Mouse (Mus musculus) heart, postnatal 0 days (tissue): Measurements from ENCODE around the gene Ankrd12. TPM values are rescaled to one million over a fixed set of nuclear protein-coding genes. Genes with fewer than 3 reads are reported as not detected.

ENCODE experiments used
- ATAC-seq: fragments of 200-750 bp; cut with Nextera tagmentation; 2 replicates; pipeline ENCODE4 v1.8.0; 2017; ENCODE audit warnings: low read depth, moderate number of reproducible peaks, moderate library complexity; ENCODE audit not compliant: insufficient read depth
- DNase-seq: peaks from one replicate; pipeline ENCODE4 v3.0.0-alpha.2; 2016; ENCODE audit warnings: low spot score
- H3K27ac ChIP-seq: fragments of 300-500 bp; sonication (generic); 2 replicates; pipeline ENCODE4 v1.5.1; 2014; ENCODE audit warnings: low read depth, mild to moderate bottlenecking
- H3K27me3 ChIP-seq: fragments of 300-500 bp; sonication (generic); 2 replicates; pipeline ENCODE4 v1.6.1; 2014; ENCODE audit warnings: low read length, mixed read lengths; ENCODE audit not compliant: control insufficient read depth, insufficient read depth
- H3K36me3 ChIP-seq: fragments of 300-500 bp; sonication (generic); replicated peaks from 2 replicates; pipeline ENCODE4 v1.6.1; 2014; ENCODE audit warnings: low read length, mixed read lengths; ENCODE audit not compliant: control insufficient read depth, insufficient read depth
- H3K4me1 ChIP-seq: fragments of 300-500 bp; sonication (generic); 2 replicates; pipeline ENCODE4 v1.6.1; 2014; ENCODE audit warnings: antibody characterized with exemption; ENCODE audit not compliant: control insufficient read depth, insufficient read depth
- H3K4me2 ChIP-seq: fragments of 300-500 bp; sonication (generic); 2 replicates; pipeline ENCODE4 v1.6.1; 2014; ENCODE audit warnings: low read depth, mild to moderate bottlenecking, low read length, moderate library complexity
- H3K4me3 ChIP-seq: fragments of 300-500 bp; sonication (generic); 2 replicates; pipeline ENCODE4 v1.5.1; 2014; ENCODE audit warnings: low read depth, low read length
- H3K9ac ChIP-seq: fragments of 300-500 bp; sonication (generic); replicated peaks from 2 replicates; pipeline ENCODE4 v1.6.1; 2014; ENCODE audit warnings: low read depth, low read length, mixed read lengths
- H3K9me3 ChIP-seq: fragments of 300-500 bp; sonication (generic); replicated peaks from 2 replicates; pipeline ENCODE4 v1.6.1; 2016; ENCODE audit warnings: low read length; ENCODE audit not compliant: control insufficient read depth
- CTCF ChIP-seq: IDR thresholded peaks from 2 replicates; pipeline ENCODE4 v1.5.1; 2016; ENCODE audit warnings: antibody characterized with exemption, control low read depth, low read depth
- EP300 ChIP-seq: IDR thresholded peaks from 2 replicates; pipeline ENCODE4 v1.6.1; 2016; ENCODE audit warnings: antibody characterized with exemption, low read depth
- WGBS: fragments of 180-500 bp; shearing (Covaris S2); extraction: QIAGEN DNeasy Blood & Tissue Kit; methylation state at CpG from one replicate; pipeline ENCODE4 v1.1.7; 2014; 5-methylcytosine and 5-hydroxymethylcytosine counted together
- polyA plus RNA-seq: library from polyadenylated mRNA; unstranded; fragments of >200 nt; fragmentation: Nextera tagmentation; extraction: Ambion mirVana; gene quantifications from 2 replicates; pipeline ENCODE4 v1.2.1, GENCODE M21; 2015
- total RNA-seq: library from RNA; depleted of rRNA; stranded (reverse); fragments of >200 nt; gene quantifications from 2 replicates; pipeline ENCODE4 v1.2.3, GENCODE M21; 2014; ENCODE audit warnings: low replicate concordance; rRNA removed

Gene Ankrd12
- total and polyA plus RNA-seq, 2 experiments from 2014 or later = 9.8 to 18.2 TPM

DNA sequence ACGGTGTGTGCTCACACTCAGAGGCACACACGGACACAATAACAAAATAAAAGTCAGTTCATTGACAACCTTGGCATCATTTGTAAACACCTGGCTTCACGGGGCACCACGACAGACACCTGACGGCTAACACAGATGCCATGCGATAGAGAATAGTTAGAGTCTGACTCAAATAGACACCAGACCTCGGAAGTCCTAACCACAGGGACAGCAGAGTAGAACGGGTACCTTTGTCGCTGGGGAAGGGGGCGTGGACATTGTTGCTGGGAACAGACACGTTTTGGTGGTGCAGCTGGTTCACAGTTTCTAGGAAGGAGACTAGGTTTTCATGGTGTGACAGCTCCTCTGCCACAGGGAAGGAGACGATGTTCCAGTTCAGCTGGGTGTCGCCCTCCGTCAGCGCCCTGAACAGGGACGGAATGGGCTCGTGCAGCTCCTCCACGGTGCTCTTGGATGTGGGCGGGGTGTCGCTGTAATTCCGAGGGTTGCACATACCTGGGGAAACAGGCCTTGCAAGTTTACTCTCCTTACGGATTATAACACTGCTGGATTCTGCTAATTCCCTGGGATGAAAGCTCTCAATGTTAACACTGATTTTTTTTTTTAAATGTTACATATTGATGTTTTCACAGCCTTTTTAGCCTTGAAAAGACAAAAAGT, 147.4 kb downstream of the Ankrd12 start:
- no peak for TF ChIP-seq CTCF
- TF ChIP-seq EP300 = no peak
- WGBS = 85% methylated on average over 22 of the region's 22 CpGs
- Histone ChIP-seq H3K27ac (no peak overlapping the region), H3K4me1 (peaks cover 7% of the 10 kb centered on the region; the same call in 1 of the 2 replicates), H3K9me3 (no peaks in the 10 kb centered on the region), H3K9ac (no peak overlapping the region), H3K27me3 (no peaks in the 10 kb centered on the region), H3K4me3 (no peak overlapping the region), H3K4me2 (no peak overlapping the region), H3K36me3 (peaks cover 47% of the 10 kb centered on the region)
- DNase-seq = no peak
- ATAC-seq = no peak

DNA sequence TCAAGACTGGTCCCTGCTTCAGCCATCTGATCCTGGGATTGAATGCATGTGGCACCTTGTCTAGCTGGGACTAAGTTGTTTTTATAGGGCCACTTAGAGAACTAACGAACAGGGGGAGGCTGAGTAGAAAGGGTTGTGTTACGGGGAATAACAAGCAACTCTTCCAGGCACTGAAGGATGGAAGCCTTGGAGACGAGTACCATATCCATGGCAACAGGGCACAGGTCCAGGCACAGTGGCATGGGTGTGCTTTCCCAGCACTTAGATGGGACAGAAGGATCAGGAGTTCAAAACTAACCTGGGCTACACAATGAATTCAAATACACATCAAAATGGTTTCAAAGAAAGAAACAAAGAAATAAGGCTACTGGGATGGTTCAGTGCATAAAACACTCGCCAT, 149.8 kb downstream of the Ankrd12 start:
- 80% methylated on average over 4 of the region's 4 CpGs for WGBS
- H3K4me3 ChIP-seq = no peak overlapping the region
- DNase-seq (no peak), ATAC-seq (no peak)
- peaks cover 7% of the 10 kb centered on the region; the same call in 1 of the 2 replicates for H3K4me1 ChIP-seq
- no peak overlapping the region for H3K9ac ChIP-seq
- peaks cover 60% of the 10 kb centered on the region for H3K36me3 ChIP-seq
- no peak for TF ChIP-seq EP300
- no peak for TF ChIP-seq CTCF
- H3K27me3 ChIP-seq = no peaks in the 10 kb centered on the region
- no peak overlapping the region for H3K27ac ChIP-seq
- no peaks in the 10 kb centered on the region for H3K9me3 ChIP-seq
- no peak overlapping the region for H3K4me2 ChIP-seq

DNA sequence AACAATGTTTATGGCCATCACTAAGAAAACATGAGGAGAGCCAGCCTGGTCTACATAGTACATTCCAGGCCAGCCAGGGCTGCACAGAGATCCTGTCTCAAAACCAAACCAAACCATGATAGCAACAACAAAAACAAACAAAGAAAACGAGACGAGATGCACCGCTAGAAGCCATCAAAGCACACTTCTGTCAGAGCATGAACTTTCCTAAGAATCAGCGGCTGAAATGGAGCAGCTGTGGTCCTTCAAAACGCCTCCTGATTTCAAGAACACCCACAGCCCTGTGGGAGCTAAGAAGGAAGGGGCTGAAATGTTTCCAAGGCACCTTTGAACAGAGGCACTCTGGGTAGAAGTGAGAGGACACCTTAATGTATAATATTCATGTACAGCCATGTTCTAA, 152.7 kb downstream of the Ankrd12 start:
- H3K36me3 ChIP-seq = peaks cover 62% of the 10 kb centered on the region
- H3K27ac ChIP-seq = no peak overlapping the region
- no peak overlapping the region for H3K4me3 ChIP-seq
- TF ChIP-seq CTCF = no peak
- no peak for TF ChIP-seq EP300
- 52% methylated on average over 5 of the region's 5 CpGs for WGBS
- no peaks in the 10 kb centered on the region for H3K4me1 ChIP-seq
- no peaks in the 10 kb centered on the region for H3K27me3 ChIP-seq
- H3K4me2 ChIP-seq = no peak overlapping the region
- DNase-seq (no peak), ATAC-seq (no peak)
- H3K9ac ChIP-seq = no peak overlapping the region
- H3K9me3 ChIP-seq = no peaks in the 10 kb centered on the region

DNA sequence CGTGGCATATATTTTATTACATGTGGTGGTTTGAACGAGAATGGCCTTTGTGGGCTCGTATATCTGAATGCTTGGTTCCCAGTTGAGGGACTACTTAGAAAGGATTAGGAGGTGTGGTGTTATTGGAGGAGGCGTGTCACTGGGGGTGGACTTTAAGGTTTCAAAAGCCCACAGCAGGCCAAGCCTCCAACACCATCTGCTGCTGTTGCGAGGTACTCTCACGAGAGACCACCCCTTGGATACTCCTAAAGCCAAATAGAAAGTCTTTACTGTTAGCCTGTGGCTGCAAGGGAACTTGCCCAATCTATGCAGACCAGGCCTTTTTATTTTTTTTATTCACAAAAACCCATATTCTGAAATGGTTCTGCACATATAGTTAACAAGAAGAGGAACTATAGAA, 154.9 kb downstream of the Ankrd12 start:
- 80% methylated on average over 6 of the region's 6 CpGs for WGBS
- no peak for TF ChIP-seq EP300
- no peak for TF ChIP-seq CTCF
- peaks cover 50% of the 10 kb centered on the region for H3K36me3 ChIP-seq
- DNase-seq (no peak), ATAC-seq (no peak)
- no peak overlapping the region for H3K4me3 ChIP-seq
- no peak overlapping the region for H3K27ac ChIP-seq
- no peak overlapping the region for H3K9ac ChIP-seq
- H3K9me3 ChIP-seq = no peaks in the 10 kb centered on the region
- no peaks in the 10 kb centered on the region for H3K27me3 ChIP-seq
- no peaks in the 10 kb centered on the region for H3K4me1 ChIP-seq
- H3K4me2 ChIP-seq = no peak overlapping the region

DNA sequence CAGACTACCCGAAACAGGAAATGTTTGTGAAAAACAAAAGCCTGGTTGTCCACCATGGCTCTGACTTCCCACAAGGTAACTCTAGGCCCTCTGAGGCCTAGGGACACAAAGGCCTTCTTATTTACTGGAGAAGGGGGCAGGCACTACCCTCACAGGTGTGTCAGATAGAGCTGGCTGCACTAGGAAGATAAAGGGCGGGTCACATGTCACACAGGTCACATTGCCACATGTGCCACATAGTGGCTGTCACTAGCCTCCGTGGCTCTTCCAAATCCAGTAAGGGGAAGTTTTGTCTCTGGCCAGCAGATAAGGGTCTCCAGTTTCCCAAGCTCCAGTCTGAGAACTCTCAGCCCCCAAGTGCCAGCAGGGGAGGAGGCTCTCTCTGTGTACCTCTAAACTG, 157.7 kb downstream of the Ankrd12 start:
- Histone ChIP-seq H3K9ac (no peak overlapping the region), H3K4me3 (no peak overlapping the region), H3K9me3 (no peaks in the 10 kb centered on the region), H3K27me3 (no peaks in the 10 kb centered on the region), H3K36me3 (peaks cover 27% of the 10 kb centered on the region), H3K4me2 (no peak overlapping the region), H3K27ac (no peak overlapping the region), H3K4me1 (peaks cover 6% of the 10 kb centered on the region; the same call in 1 of the 2 replicates)
- WGBS = 48% methylated on average over 3 of the region's 3 CpGs
- no peak for ATAC-seq
- DNase-seq = no peak
- TF ChIP-seq EP300 (no peak), CTCF (no peak)

DNA sequence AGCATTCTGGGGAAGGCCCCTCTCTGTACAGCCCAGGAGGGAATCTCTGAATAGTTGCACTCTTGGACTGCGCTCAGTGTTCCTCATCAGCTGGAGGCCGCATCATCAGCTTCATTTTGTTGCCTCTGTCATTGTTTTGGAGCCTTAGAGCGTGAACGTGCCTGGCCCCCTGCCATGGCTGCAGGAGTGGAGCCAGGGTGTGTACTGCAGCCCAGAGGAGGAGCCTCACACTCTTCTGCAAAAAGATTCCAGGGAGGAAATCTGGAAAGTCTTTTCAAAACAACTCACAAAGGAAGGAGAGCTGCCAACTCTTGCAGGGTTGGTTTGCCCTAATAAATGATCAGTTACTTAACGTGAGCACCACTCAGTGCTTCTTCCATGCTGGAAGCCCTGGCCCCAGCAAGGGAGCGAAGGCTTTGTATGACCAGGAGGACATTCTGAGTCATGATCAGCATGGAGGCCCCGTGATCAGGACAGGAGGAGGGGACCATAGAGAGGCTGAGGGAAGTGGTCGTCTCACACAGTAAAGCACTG, 160.7 kb downstream of the Ankrd12 start:
- peak; percentile 87 for DNase-seq
- Histone ChIP-seq H3K27me3 (no peaks in the 10 kb centered on the region), H3K9me3 (no peaks in the 10 kb centered on the region), H3K4me2 (peak overlapping the region; percentile 50), H3K27ac (peak overlapping the region; percentile 95), H3K4me1 (peaks cover 6% of the 10 kb centered on the region; the same call in 1 of the 2 replicates), H3K9ac (peak overlapping the region; percentile 28; the same call in 1 of the 2 replicates), H3K36me3 (no peaks in the 10 kb centered on the region), H3K4me3 (no peak overlapping the region)
- peak; percentile 96 for ATAC-seq
- TF ChIP-seq CTCF (no peak), EP300 (no peak)
- 10% methylated on average over 8 of the region's 8 CpGs for WGBS

Other genes with a start within 250 kb of the Ankrd12 start
- 37.9 and 38.6 TPM in 2 replicates for gene Ralbp1, start 191.3 kb downstream of the Ankrd12 start, total RNA-seq
- 39.0 and 45.8 TPM in 2 replicates for gene Ralbp1, start 191.3 kb downstream of the Ankrd12 start, polyA plus RNA-seq
- 81.4 and 92.7 TPM in 2 replicates for gene Twsg1, start 125.9 kb downstream of the Ankrd12 start, total RNA-seq
- gene Twsg1, start 125.9 kb downstream of the Ankrd12 start, polyA plus RNA-seq = 60.0 and 65.8 TPM in 2 replicates
- gene Ndufv2, start 24.5 kb upstream of the Ankrd12 start, total RNA-seq = 249 and 285 TPM in 2 replicates
- 1,231 and 1,304 TPM in 2 replicates for gene Ndufv2, start 24.5 kb upstream of the Ankrd12 start, polyA plus RNA-seq
- gene Washc1, start 34.5 kb upstream of the Ankrd12 start, total RNA-seq = 31.7 and 38.3 TPM in 2 replicates
- 28.3 and 31.5 TPM in 2 replicates for gene Washc1, start 34.5 kb upstream of the Ankrd12 start, polyA plus RNA-seq
- 8.2 and 11.5 TPM in 2 replicates for gene Ddx11, start 46.4 kb upstream of the Ankrd12 start, total RNA-seq
- 3.5 and 4.2 TPM in 2 replicates for gene Ddx11, start 46.4 kb upstream of the Ankrd12 start, polyA plus RNA-seq